ENCODE assay signal across 8 mouse cellular contexts in the genomic region with DNA sequence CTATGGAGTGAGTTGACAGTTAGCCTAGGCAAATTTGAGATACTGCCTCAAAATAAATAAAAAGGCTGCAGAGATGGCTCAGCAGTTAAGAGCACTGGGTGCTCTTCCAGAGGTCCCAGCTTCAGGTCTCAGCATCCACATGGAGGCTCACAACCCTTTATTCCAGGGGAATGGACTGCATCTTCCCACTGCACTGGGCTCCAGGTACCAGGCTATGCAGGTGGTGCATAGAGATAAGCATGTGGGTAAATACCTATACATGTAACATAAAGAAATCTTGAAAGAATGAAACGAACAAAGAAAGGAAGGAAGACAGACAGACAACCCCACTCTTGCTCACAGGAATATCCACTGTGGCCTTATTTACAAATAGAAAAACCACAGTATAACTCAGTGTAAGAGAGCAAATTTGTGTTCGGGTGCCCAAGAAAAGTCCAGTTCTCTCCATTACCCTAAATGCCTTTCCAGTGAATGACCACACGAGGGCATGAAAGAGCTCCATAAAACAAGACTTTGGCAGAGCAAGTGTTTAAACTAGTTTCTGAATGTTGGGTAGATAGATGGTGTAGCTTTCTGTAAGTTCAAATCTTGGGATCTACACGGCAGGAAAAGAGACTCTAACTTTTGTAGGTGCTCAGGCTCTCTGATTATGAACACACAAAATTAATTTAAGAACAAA. TPM values are rescaled to one million over a fixed set of nuclear protein-coding genes. Genes with fewer than 3 reads are reported as not detected.
DNase-seq lines count a peak whose midpoint lies in the region; ATAC-seq and TF ChIP-seq lines count a peak whose summit lies in the region.

No protein-coding gene starts in this region.

- no peak overlapping the region for H3K9ac ChIP-seq in heart, embryonic 11.5 days (ENCODE audit: low read depth, low read length)
- no peak overlapping the region for H3K9ac ChIP-seq in embryonic facial prominence, embryonic 13.5 days
- H3K9ac ChIP-seq in forebrain, embryonic 12.5 days: no peak overlapping the region

- no peak overlapping the region for H3K4me2 ChIP-seq in heart, embryonic 11.5 days
- no peak overlapping the region for H3K4me2 ChIP-seq in embryonic facial prominence, embryonic 13.5 days
- H3K4me2 ChIP-seq in forebrain, embryonic 12.5 days: no peak overlapping the region

- no peak overlapping the region for H3K4me3 ChIP-seq in heart, embryonic 11.5 days (ENCODE audit: low read depth, low read length)
- no peak overlapping the region for H3K4me3 ChIP-seq in thymus, adult 2 months (ENCODE audit: control insufficient read depth, insufficient read depth, low read length)
- H3K4me3 ChIP-seq in embryonic facial prominence, embryonic 13.5 days: no peak overlapping the region
- no peak overlapping the region for H3K4me3 ChIP-seq in forebrain, embryonic 12.5 days (replicated peaks)

- no peak for TF ChIP-seq CTCF in thymus, adult 2 months (IDR thresholded peaks at IDR 0.05; ENCODE audit: borderline replicate concordance, control insufficient read depth, extremely low read depth, insufficient read depth, low read length, poor library complexity)

- H3K27me3 ChIP-seq in heart, embryonic 11.5 days (ENCODE audit: control insufficient read depth, insufficient read depth, low read length): no peaks in the 10 kb centered on the region
- H3K27me3 ChIP-seq in thymus, adult 2 months (ENCODE audit: control insufficient read depth, insufficient read depth, low read length): no peaks in the 10 kb centered on the region
- no peaks in the 10 kb centered on the region for H3K27me3 ChIP-seq in embryonic facial prominence, embryonic 13.5 days
- H3K27me3 ChIP-seq in forebrain, embryonic 12.5 days: no peaks in the 10 kb centered on the region

- H3K27ac ChIP-seq in heart, embryonic 11.5 days (ENCODE audit: low read depth, low read length): no peak overlapping the region
- no peak overlapping the region for H3K27ac ChIP-seq in thymus, adult 2 months (ENCODE audit: control insufficient read depth, insufficient read depth, low read length)
- H3K27ac ChIP-seq in embryonic facial prominence, embryonic 13.5 days: 0 out of 2 replicates have a peak overlapping the region, but pooled peaks have one; percentile 55
- H3K27ac ChIP-seq in forebrain, embryonic 12.5 days: no peak overlapping the region

- peaks cover 20% of the 10 kb centered on the region for H3K36me3 ChIP-seq in heart, embryonic 11.5 days (ENCODE audit: control insufficient read depth, insufficient read depth, low read length)
- H3K36me3 ChIP-seq in thymus, adult 2 months (ENCODE audit: control insufficient read depth, insufficient read depth, low read length): peaks cover 7% of the 10 kb centered on the region
- peaks cover 76% of the 10 kb centered on the region for H3K36me3 ChIP-seq in embryonic facial prominence, embryonic 13.5 days
- H3K36me3 ChIP-seq in forebrain, embryonic 12.5 days (replicated peaks): peaks cover 68% of the 10 kb centered on the region

- peak; percentile 61 for DNase-seq in heart, adult 8-10 months (ENCODE audit: low spot score)
- DNase-seq in thymus, adult 2 months: peak; percentile 33
- no peak for DNase-seq in thymus, postnatal 36 days
- peak; percentile 69 for DNase-seq in retina, embryonic 14.5 days (ENCODE audit: low spot score)
- DNase-seq in right cerebral cortex, adult 18-20 months: no peak

- WGBS in heart, embryonic 11.5 days (ENCODE audit: insufficient replicate concordance): 35% methylated on average over 4 of the region's 4 CpGs
- WGBS in thymus, adult 2 months: 25% methylated on average over 4 of the region's 4 CpGs
- 44% methylated on average over 4 of the region's 4 CpGs for WGBS in embryonic facial prominence, embryonic 13.5 days
- WGBS in forebrain, embryonic 12.5 days: 43% methylated on average over 4 of the region's 4 CpGs

- H3K4me1 ChIP-seq in heart, embryonic 11.5 days (ENCODE audit: control insufficient read depth, insufficient read depth, low read length): peaks cover 19% of the 10 kb centered on the region
- no peaks in the 10 kb centered on the region for H3K4me1 ChIP-seq in thymus, adult 2 months (replicated peaks; ENCODE audit: control insufficient read depth, insufficient read depth, low read length)
- H3K4me1 ChIP-seq in embryonic facial prominence, embryonic 13.5 days: no peaks in the 10 kb centered on the region
- H3K4me1 ChIP-seq in forebrain, embryonic 12.5 days: no peaks in the 10 kb centered on the region

- no peak for TF ChIP-seq POLR2A in thymus, adult 2 months (IDR thresholded peaks at IDR 0.05; ENCODE audit: control insufficient read depth, extremely low read depth, insufficient read depth, low read length, poor library complexity)

- H3K9me3 ChIP-seq in heart, embryonic 11.5 days (replicated peaks; ENCODE audit: control insufficient read depth, low read length): no peaks in the 10 kb centered on the region
- no peaks in the 10 kb centered on the region for H3K9me3 ChIP-seq in embryonic facial prominence, embryonic 13.5 days
- no peaks in the 10 kb centered on the region for H3K9me3 ChIP-seq in forebrain, embryonic 12.5 days

- ATAC-seq in heart, embryonic 11.5 days (replicated peaks; ENCODE audit: insufficient number of reproducible peaks, low FRiP score, low TSS enrichment): no peak
- ATAC-seq in embryonic facial prominence, embryonic 13.5 days (ENCODE audit: insufficient number of reproducible peaks, insufficient read depth, low FRiP score, low TSS enrichment, low read depth): no peak
- ATAC-seq in forebrain, embryonic 12.5 days (ENCODE audit: low FRiP score): no peak

RNA-seq across cellular contexts. Expression of gene Ehd2, which starts 15.5 kb away (rescaled TPM):
- total RNA-seq in heart, adult 8-10 months (2022): 10 to 100 TPM; 54.4 to 95.0 (median 82.9) TPM
- polyA plus RNA-seq in heart, embryonic 11.5 days (2014; fragmentation: Nextera tagmentation; extraction: Ambion mirVana): 16.3 and 23.4 TPM in 2 replicates
- polyA plus RNA-seq in thymus, adult 2 months (2012; rRNA removed): 15.0 and 17.4 TPM in 2 replicates
- 36.9 and 41.2 TPM in 2 replicates for polyA plus RNA-seq in embryonic facial prominence, embryonic 13.5 days (2015; fragmentation: Nextera tagmentation; extraction: Ambion mirVana)
- 6.6 and 7.6 TPM in 2 replicates for polyA plus RNA-seq in forebrain, embryonic 12.5 days (2016; fragmentation: Nextera tagmentation; extraction: Ambion mirVana)

RNA-seq across cellular contexts. Expression of gene Nop53, which starts 37.0 kb away (rescaled TPM):
- total RNA-seq in heart, adult 8-10 months (2022): 100 to 1,000 TPM; 121 to 147 (median 136) TPM
- polyA plus RNA-seq in heart, embryonic 11.5 days (2014; fragmentation: Nextera tagmentation; extraction: Ambion mirVana): 130 and 137 TPM in 2 replicates
- 170 and 192 TPM in 2 replicates for polyA plus RNA-seq in thymus, adult 2 months (2012; rRNA removed)
- polyA plus RNA-seq in embryonic facial prominence, embryonic 13.5 days (2015; fragmentation: Nextera tagmentation; extraction: Ambion mirVana): 210 and 222 TPM in 2 replicates
- 165 and 169 TPM in 2 replicates for polyA plus RNA-seq in forebrain, embryonic 12.5 days (2016; fragmentation: Nextera tagmentation; extraction: Ambion mirVana)

Comparison
In these comparisons a context has a peak if more than half of its experiments do, and no peak if none do; other contexts are left out.
1. DNase-seq: peak in heart, adult 8-10 months (single experiment), thymus, adult 2 months (single experiment) and retina, embryonic 14.5 days (single experiment); none in thymus, postnatal 36 days (0 of 2) and right cerebral cortex, adult 18-20 months (single experiment).